Mouse (Mus musculus) adrenal gland, adult 8-10 months (tissue): ENCODE results near the gene Spesp1. TPM values are rescaled to one million over a fixed set of nuclear protein-coding genes. Genes with fewer than 3 reads are reported as not detected.
A peak's percentile ranks its signal among the peaks of the same experiment; 100 is the strongest.

Source experiments
- DNase-seq: peaks from one replicate; pipeline ENCODE4 v3.0.0; 2022
- microRNA-seq, 2 experiments: library from miRNA; unstranded; fragments of <30 nt; microRNA quantifications; one replicate each; pipeline ENCODE4 v1.2.0; 2022
- total RNA-seq, 4 experiments: library from RNA; stranded (reverse); gene quantifications; 2 replicates each; pipeline ENCODE4 v1.2.4; 2022

Gene Spesp1
- total RNA-seq, 4 experiments from 2014 or later = not detected

DNA sequence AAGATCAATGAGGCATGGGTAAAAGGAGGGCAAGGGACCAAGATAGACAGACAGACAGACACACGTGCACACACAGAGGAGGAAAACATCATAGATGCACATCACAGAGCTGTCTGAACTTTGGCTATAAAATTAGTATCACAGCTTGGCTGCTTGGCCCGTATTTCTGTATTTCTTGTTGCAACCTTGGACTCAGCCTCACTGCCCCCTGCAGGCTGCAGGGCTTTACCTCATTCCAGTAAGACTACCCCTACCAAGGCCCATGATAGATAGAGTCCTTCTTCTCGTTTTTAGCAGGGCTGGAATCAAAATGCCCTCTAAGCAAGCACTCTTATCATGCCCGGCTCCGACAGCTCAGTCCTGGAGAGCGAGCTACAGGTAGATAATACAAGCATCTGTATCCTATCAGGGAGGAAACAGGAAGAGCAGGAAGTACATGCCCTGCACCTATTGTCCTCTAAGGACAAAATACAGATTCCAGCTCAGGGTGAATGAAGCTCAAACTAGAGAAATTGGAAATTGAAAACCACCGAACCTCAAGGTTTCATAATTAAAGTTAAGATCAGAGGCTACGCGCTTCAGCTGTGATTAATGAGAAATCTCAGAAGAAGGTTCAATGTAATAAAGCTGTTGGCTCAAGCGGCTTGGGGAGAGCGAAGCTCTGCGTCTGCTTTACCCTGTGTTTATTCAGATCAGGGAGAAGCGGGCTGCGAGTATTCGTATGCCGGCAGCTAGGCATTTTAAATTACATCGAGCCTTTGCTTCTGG, 36.2 kb downstream of the Spesp1 start:
- no peak for DNase-seq

- no peak for DNase-seq
Observed at GRCm38 (mm10) chr9:62244612-62245010, 37.4 kb downstream of the Spesp1 start.

DNA sequence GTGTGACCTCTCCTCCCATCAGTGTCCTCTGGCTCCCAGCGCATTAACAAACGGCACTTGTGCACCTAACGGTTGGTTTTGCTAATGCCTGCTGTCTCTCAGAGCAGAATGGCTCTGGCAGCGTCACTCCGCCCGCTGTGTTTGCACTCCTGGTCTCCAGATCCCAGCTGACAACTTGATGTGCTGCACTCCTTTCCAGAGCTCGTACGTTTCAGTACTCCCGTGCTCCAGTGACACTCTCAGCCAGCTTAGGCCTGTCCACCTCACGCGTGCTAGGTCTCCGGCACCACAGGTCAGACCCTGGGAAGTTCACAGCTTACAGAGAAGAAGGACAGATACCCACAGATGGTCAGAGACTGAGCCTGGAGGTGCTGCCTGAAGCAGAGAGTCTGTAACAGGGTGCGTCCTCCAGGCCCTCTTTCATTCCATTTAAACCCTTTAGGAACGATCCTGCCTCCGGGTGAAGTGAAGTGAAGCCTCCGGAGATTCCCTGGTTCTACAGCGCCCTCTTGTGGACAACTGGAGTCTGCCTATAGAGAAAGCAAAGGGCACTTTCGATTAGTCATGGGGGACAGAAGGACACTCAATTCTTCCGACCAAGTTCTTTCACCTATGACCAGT, 37.9 kb downstream of the Spesp1 start:
- peak; percentile 69 for DNase-seq

- DNase-seq = no peak
Observed at GRCm38 (mm10) chr9:62240036-62240435, 42.0 kb downstream of the Spesp1 start.

DNA sequence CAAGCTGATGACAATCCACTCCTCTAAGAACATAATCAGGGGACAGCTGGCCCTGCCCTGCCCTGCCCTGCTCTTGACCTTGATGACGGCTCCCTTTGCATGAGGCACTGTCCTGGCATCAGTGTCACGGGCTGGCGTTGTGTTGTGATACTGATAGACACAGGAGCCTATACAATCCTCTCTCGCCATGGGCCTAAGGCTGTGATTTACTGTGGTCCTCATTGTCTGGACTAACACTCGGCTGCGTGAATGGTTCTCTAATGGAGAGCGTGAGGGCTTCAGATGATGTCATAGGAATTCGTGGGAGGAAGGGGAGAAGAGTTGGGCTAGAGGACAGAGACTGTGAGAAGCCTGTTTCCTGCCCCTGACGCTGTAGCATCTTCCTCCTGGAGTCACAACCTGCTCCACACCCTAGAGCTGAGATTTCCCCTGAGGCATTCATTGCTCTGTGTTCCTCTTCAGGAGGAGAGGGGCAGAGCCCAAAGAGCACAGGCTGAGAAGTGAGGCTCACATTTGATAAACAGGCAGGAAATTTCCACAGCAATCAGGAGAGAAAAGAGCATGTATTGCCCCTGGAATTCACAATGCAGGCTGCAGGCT, 44.5 kb downstream of the Spesp1 start:
- DNase-seq = no peak

- no peak for DNase-seq
Observed at GRCm38 (mm10) chr9:62235501-62235900, 46.5 kb downstream of the Spesp1 start.

GRCm38 (mm10) chr9:62232649-62233048, 49.4 kb downstream of the Spesp1 start:
- DNase-seq = no peak

- DNase-seq = no peak
Observed at GRCm38 (mm10) chr9:62231046-62231445, 51.0 kb downstream of the Spesp1 start.

- no peak for DNase-seq
Observed at GRCm38 (mm10) chr9:62229985-62230384, 52.0 kb downstream of the Spesp1 start.

DNA sequence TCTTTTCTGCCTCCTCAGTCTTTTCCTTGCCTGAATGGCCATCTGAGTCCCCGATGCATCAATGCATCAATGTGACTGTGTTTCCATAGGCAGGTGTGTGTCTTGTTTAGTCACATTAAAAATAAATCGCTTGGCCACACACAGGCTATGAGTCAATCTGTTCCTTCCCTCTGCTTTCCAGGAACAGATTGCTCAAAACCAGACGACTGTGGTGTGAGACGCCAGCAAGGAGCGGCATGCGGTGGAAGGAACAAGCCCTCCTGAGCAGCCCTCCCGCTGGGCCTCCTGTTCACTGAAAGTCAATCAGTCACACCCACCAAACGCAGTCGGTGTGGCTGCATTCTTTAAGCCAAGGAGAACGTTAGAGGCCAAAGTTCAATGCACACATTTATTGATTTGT, 59.5 kb downstream of the Spesp1 start:
- DNase-seq = no peak

DNA sequence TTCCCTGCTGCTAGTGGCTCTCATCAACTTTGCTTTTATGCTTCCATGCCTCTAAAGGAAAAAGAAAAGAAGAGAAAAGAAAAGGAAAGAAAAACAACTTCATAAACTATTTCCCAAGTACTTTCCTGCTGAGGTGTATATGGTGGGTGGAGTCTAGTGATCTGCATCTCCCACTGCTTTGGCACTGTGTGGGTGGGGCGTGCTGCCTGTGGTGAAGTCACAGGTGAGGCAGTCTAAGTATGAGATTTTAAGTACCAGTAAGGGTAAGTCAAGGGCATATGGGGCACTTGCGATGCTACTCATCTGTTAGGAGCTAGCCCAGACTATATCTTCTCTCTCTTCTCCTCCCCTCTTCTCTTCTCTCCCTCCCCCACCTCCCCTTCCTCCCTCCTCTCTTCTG, 60.0 kb downstream of the Spesp1 start:
- DNase-seq = no peak

Small RNAs within 50 kb of the gene (microRNA-seq; reads per million reads assigned to microRNA genes)
- gene Gm25603 = 0 reads per million in 2 experiments

Other genes starting within 250 kb of the Spesp1 start
- gene Glce, start 159.6 kb downstream of the Spesp1 start, total RNA-seq = 10 to 100 TPM; 34.0 to 41.7 (median 36.6) TPM
- 100 to 1,000 TPM; 271 to 383 (median 310) TPM for gene Anp32a, start 59.1 kb upstream of the Spesp1 start, total RNA-seq